Comparison of ENCODE assay signal across 11 mouse cellular contexts in genomic region chr13:54577652-54578507, GRCm38 (mm10). TPM values are rescaled to one million over a fixed set of nuclear protein-coding genes. Genes with fewer than 3 reads are reported as not detected.
DNase-seq lines count a peak whose midpoint lies in the region; ATAC-seq and TF ChIP-seq lines count a peak whose summit lies in the region.
"Had no signal": no experiment of that assay in that cellular context is flagged by ENCODE, and none has a peak within 500 bp of the region (broad histone marks: within the 10 kb centered on the region; RNA-seq: fewer than 3 reads in every experiment).

No protein-coding gene starts in this region.

- peaks cover 10% of the 10 kb centered on the region; the same call in 1 of the 2 replicates for H3K79me2 ChIP-seq in macrophage (ENCODE audit: inconsistent target)

- intact Hi-C loops in gastrocnemius, adult 2 months (cut with DNase I): no loop called here
- intact Hi-C loops in left cerebral cortex, postnatal 4 days (cut with DNase I): no loop called here

- H3K4me2 ChIP-seq in midbrain, embryonic 15.5 days: no peak overlapping the region
- H3K4me2 ChIP-seq in midbrain, embryonic 11.5 days: no peak overlapping the region
- H3K4me2 ChIP-seq in stomach, postnatal 0 days (replicated peaks; ENCODE audit: low read depth): no peak overlapping the region
- H3K4me2 ChIP-seq: lung, embryonic 14.5 days had no signal

- peak; percentile 29 for DNase-seq in gastrocnemius, adult 2 months
- no peak for DNase-seq in gastrocnemius, postnatal 10 days
- DNase-seq in midbrain, embryonic 11.5 days (ENCODE audit: low spot score, missing footprints): no peak
- DNase-seq in stomach, postnatal 0 days (ENCODE audit: low spot score): no peak
- DNase-seq in right cerebral cortex, adult 2 months (ENCODE audit: low spot score in 2 of 2): no peak
- no peak for DNase-seq in left cerebral cortex, postnatal 4 days
- DNase-seq: kidney, adult 9 months; lung, embryonic 14.5 days; thymus, postnatal 25 days had no signal

- TF ChIP-seq EP300 in stomach, postnatal 0 days (optimal IDR thresholded peaks at IDR 0.05): no peak

- no peak for TF ChIP-seq CTCF in gastrocnemius, adult 2 months (IDR thresholded peaks at IDR 0.05)
- TF ChIP-seq CTCF in stomach, postnatal 0 days (IDR thresholded peaks at IDR 0.05; ENCODE audit: low read depth): no peak

- 0 out of 2 replicates have a peak overlapping the region, but pooled peaks have one; percentile 13 for H3K4me3 ChIP-seq in gastrocnemius, adult 2 months
- H3K4me3 ChIP-seq in midbrain, embryonic 15.5 days: no peak overlapping the region
- H3K4me3 ChIP-seq in midbrain, embryonic 11.5 days (ENCODE audit: low read depth, low read length): no peak overlapping the region
- H3K4me3 ChIP-seq in macrophage (ENCODE audit: inconsistent target): peak overlapping the region; percentile 4; the same call in 1 of the 2 replicates
- no peak overlapping the region for H3K4me3 ChIP-seq in stomach, postnatal 0 days (ENCODE audit: low read depth, low read length)

- H3K4me1 ChIP-seq in midbrain, embryonic 15.5 days: peaks cover 29% of the 10 kb centered on the region
- peaks cover 8% of the 10 kb centered on the region for H3K4me1 ChIP-seq in midbrain, embryonic 11.5 days (ENCODE audit: control insufficient read depth, insufficient read depth, low read length)
- peaks cover 4% of the 10 kb centered on the region; the same call in 1 of the 2 replicates for H3K4me1 ChIP-seq in stomach, postnatal 0 days (replicated peaks; ENCODE audit: control insufficient read depth, insufficient read depth)

- 87% methylated on average over 21 of the region's 21 CpGs for WGBS in midbrain, embryonic 15.5 days
- 85% methylated on average over 21 of the region's 21 CpGs for WGBS in midbrain, embryonic 11.5 days
- WGBS in macrophage (ENCODE audit: missing documents): 28% methylated on average over 19 of the region's 21 CpGs
- 82% methylated on average over 21 of the region's 21 CpGs for WGBS in stomach, postnatal 0 days

- H3K9ac ChIP-seq in midbrain, embryonic 15.5 days: no peak overlapping the region
- H3K9ac ChIP-seq in midbrain, embryonic 11.5 days (ENCODE audit: low read length): no peak overlapping the region
- H3K9ac ChIP-seq in stomach, postnatal 0 days (ENCODE audit: low read length): no peak overlapping the region
- H3K9ac ChIP-seq: lung, embryonic 14.5 days had no signal

- peaks cover 19% of the 10 kb centered on the region for H3K36me3 ChIP-seq in midbrain, embryonic 15.5 days (replicated peaks)
- peaks cover 16% of the 10 kb centered on the region for H3K36me3 ChIP-seq in midbrain, embryonic 11.5 days (ENCODE audit: control insufficient read depth, insufficient read depth, low read length)
- peaks cover 7% of the 10 kb centered on the region; the same call in 1 of the 2 replicates for H3K36me3 ChIP-seq in macrophage (ENCODE audit: inconsistent target)
- no peaks in the 10 kb centered on the region for H3K36me3 ChIP-seq in stomach, postnatal 0 days (ENCODE audit: control insufficient read depth, insufficient read depth, low read length)

- 0 out of 2 replicates have a peak overlapping the region, but pooled peaks have one; percentile 4 for H3K27ac ChIP-seq in gastrocnemius, adult 2 months
- H3K27ac ChIP-seq in midbrain, embryonic 15.5 days: 0 out of 2 replicates have a peak overlapping the region, but pooled peaks have one; percentile 21
- H3K27ac ChIP-seq in midbrain, embryonic 11.5 days (ENCODE audit: low read depth, low read length): no peak overlapping the region
- peak overlapping the region; percentile 74 for H3K27ac ChIP-seq in macrophage
- peak overlapping the region; percentile 24 for H3K27ac ChIP-seq in stomach, postnatal 0 days (replicated peaks)

- peaks cover 4% of the 10 kb centered on the region; the same call in 1 of the 2 replicates for H3K27me3 ChIP-seq in midbrain, embryonic 15.5 days (replicated peaks)
- no peaks in the 10 kb centered on the region for H3K27me3 ChIP-seq in midbrain, embryonic 11.5 days (ENCODE audit: control insufficient read depth, insufficient read depth, low read length)
- H3K27me3 ChIP-seq in stomach, postnatal 0 days (ENCODE audit: control insufficient read depth, insufficient read depth, low read length): no peaks in the 10 kb centered on the region

- no peak for ATAC-seq in midbrain, embryonic 15.5 days (replicated peaks)
- ATAC-seq in midbrain, embryonic 11.5 days (ENCODE audit: low FRiP score): no peak
- no peak for ATAC-seq in stomach, postnatal 0 days (ENCODE audit: low FRiP score, low TSS enrichment)

- no peaks in the 10 kb centered on the region for H3K9me3 ChIP-seq in midbrain, embryonic 15.5 days
- H3K9me3 ChIP-seq in midbrain, embryonic 11.5 days (ENCODE audit: control insufficient read depth, low read length): no peaks in the 10 kb centered on the region
- no peaks in the 10 kb centered on the region for H3K9me3 ChIP-seq in stomach, postnatal 0 days (ENCODE audit: control insufficient read depth, low read length)

RNA-seq across cellular contexts. Expression of gene Arl10, which starts 3.1 kb away (rescaled TPM):
- 1 to 10 TPM; 2.0 to 3.2 TPM for total RNA-seq in gastrocnemius, adult 2 months (2021)
- total RNA-seq in gastrocnemius, postnatal 10 days (2021): 1 to 10 TPM; 6.0 to 7.8 TPM
- 116 and 121 TPM in 2 replicates for polyA plus RNA-seq in midbrain, embryonic 15.5 days (2015; fragmentation: Nextera tagmentation; extraction: Ambion mirVana)
- polyA plus RNA-seq in midbrain, embryonic 11.5 days (2014; fragmentation: Nextera tagmentation; extraction: Ambion mirVana): 28.5 and 29.7 TPM in 2 replicates
- 10 to 100 TPM in 24 of 26 experiments, 1 to 10 TPM in 2; 8.9 to 85.6 (median 27.5) TPM for total RNA-seq in macrophage (2018; cell fraction: chromatin; rRNA removed)
- total RNA-seq in macrophage (2018; cell fraction: cytosol; rRNA removed): 10 to 100 TPM in 24 of 26 experiments, 1 to 10 TPM in 2; 8.9 to 26.4 (median 16.8) TPM
- total RNA-seq in macrophage (2018; cell fraction: nucleus; rRNA removed): 10 to 100 TPM; 17.8 to 75.2 (median 34.1) TPM
- polyA plus RNA-seq in macrophage (2018): 9.2 to 23.9 TPM (median 19.0 TPM) in 3 replicates
- polyA plus RNA-seq in stomach, postnatal 0 days (2015; fragmentation: Nextera tagmentation; extraction: Ambion mirVana): 13.3 and 14.4 TPM in 2 replicates
- 10 to 100 TPM; 73.5 to 75.1 TPM for total RNA-seq in left cerebral cortex, postnatal 4 days (2021)

RNA-seq across cellular contexts. Expression of gene Nop16, which starts 12.0 kb away (rescaled TPM):
- total RNA-seq in gastrocnemius, adult 2 months (2021): 10 to 100 TPM; 16.2 to 20.5 TPM
- total RNA-seq in gastrocnemius, postnatal 10 days (2021): 10 to 100 TPM; 17.7 to 19.6 TPM
- polyA plus RNA-seq in midbrain, embryonic 15.5 days (2015; fragmentation: Nextera tagmentation; extraction: Ambion mirVana): 56.9 and 59.3 TPM in 2 replicates
- polyA plus RNA-seq in midbrain, embryonic 11.5 days (2014; fragmentation: Nextera tagmentation; extraction: Ambion mirVana): 65.1 and 67.0 TPM in 2 replicates
- 1 to 10 TPM in 23 of 26 experiments, under 1 TPM in 3; 0.77 to 5.8 (median 2.2) TPM for total RNA-seq in macrophage (2018; cell fraction: chromatin; rRNA removed)
- 10 to 100 TPM in 15 of 26 experiments, 1 to 10 TPM in 11; 5.9 to 16.8 (median 11.2) TPM for total RNA-seq in macrophage (2018; cell fraction: cytosol; rRNA removed)
- total RNA-seq in macrophage (2018; cell fraction: nucleus; rRNA removed): 10 to 100 TPM in 1 of 26 experiments, 1 to 10 TPM in 25; 1.6 to 11.1 (median 3.7) TPM
- polyA plus RNA-seq in macrophage (2018): 17.0 to 43.5 TPM (median 34.3 TPM) in 3 replicates
- polyA plus RNA-seq in stomach, postnatal 0 days (2015; fragmentation: Nextera tagmentation; extraction: Ambion mirVana): 51.2 and 53.5 TPM in 2 replicates
- total RNA-seq in left cerebral cortex, postnatal 4 days (2021): 10 to 100 TPM; 30.8 to 36.3 TPM

RNA-seq across cellular contexts. Expression of gene Higd2a, which starts 12.1 kb away (rescaled TPM):
- 100 to 1,000 TPM; 148 to 150 TPM for total RNA-seq in gastrocnemius, adult 2 months (2021)
- total RNA-seq in gastrocnemius, postnatal 10 days (2021): 100 to 1,000 TPM; 117 to 126 TPM
- 229 and 232 TPM in 2 replicates for polyA plus RNA-seq in midbrain, embryonic 15.5 days (2015; fragmentation: Nextera tagmentation; extraction: Ambion mirVana)
- 164 and 168 TPM in 2 replicates for polyA plus RNA-seq in midbrain, embryonic 11.5 days (2014; fragmentation: Nextera tagmentation; extraction: Ambion mirVana)
- 10 to 100 TPM in 1 of 26 experiments, 1 to 10 TPM in 20, not detected in 5; 1.9 to 17.1 (median 3.0) TPM for total RNA-seq in macrophage (2018; cell fraction: chromatin; rRNA removed)
- total RNA-seq in macrophage (2018; cell fraction: cytosol; rRNA removed): 100 to 1,000 TPM in 7 of 26 experiments, 10 to 100 TPM in 19; 55.4 to 128 (median 83.2) TPM
- 10 to 100 TPM in 25 of 26 experiments, 1 to 10 TPM in 1; 9.8 to 27.3 (median 13.8) TPM for total RNA-seq in macrophage (2018; cell fraction: nucleus; rRNA removed)
- 73.7 to 134 TPM (median 97.0 TPM) in 3 replicates for polyA plus RNA-seq in macrophage (2018)
- 282 and 289 TPM in 2 replicates for polyA plus RNA-seq in stomach, postnatal 0 days (2015; fragmentation: Nextera tagmentation; extraction: Ambion mirVana)
- 100 to 1,000 TPM; 118 to 126 TPM for total RNA-seq in left cerebral cortex, postnatal 4 days (2021)

RNA-seq across cellular contexts. Expression of gene 4833439L19Rik, which starts 12.6 kb away (rescaled TPM):
- 100 to 1,000 TPM; 192 to 200 TPM for total RNA-seq in gastrocnemius, adult 2 months (2021)
- total RNA-seq in gastrocnemius, postnatal 10 days (2021): 100 to 1,000 TPM in 1 of 2 experiments, 10 to 100 TPM in 1; 94.0 to 101 TPM
- 271 and 282 TPM in 2 replicates for polyA plus RNA-seq in midbrain, embryonic 15.5 days (2015; fragmentation: Nextera tagmentation; extraction: Ambion mirVana)
- polyA plus RNA-seq in midbrain, embryonic 11.5 days (2014; fragmentation: Nextera tagmentation; extraction: Ambion mirVana): 263 and 264 TPM in 2 replicates
- total RNA-seq in macrophage (2018; cell fraction: chromatin; rRNA removed): 10 to 100 TPM; 10.8 to 38.6 (median 24.2) TPM
- 10 to 100 TPM; 48.2 to 68.8 (median 56.5) TPM for total RNA-seq in macrophage (2018; cell fraction: cytosol; rRNA removed)
- total RNA-seq in macrophage (2018; cell fraction: nucleus; rRNA removed): 10 to 100 TPM; 11.3 to 48.6 (median 29.6) TPM
- 57.4 to 59.9 TPM (median 57.6 TPM) in 3 replicates for polyA plus RNA-seq in macrophage (2018)
- polyA plus RNA-seq in stomach, postnatal 0 days (2015; fragmentation: Nextera tagmentation; extraction: Ambion mirVana): 87.0 and 96.8 TPM in 2 replicates
- total RNA-seq in left cerebral cortex, postnatal 4 days (2021): 100 to 1,000 TPM; 148 to 157 TPM

RNA-seq across cellular contexts. Expression of gene Cltb, which starts 33.3 kb away (rescaled TPM):
- total RNA-seq in gastrocnemius, adult 2 months (2021): 100 to 1,000 TPM; 130 to 160 TPM
- total RNA-seq in gastrocnemius, postnatal 10 days (2021): 10 to 100 TPM; 82.3 to 88.0 TPM
- 200 and 201 TPM in 2 replicates for polyA plus RNA-seq in midbrain, embryonic 15.5 days (2015; fragmentation: Nextera tagmentation; extraction: Ambion mirVana)
- polyA plus RNA-seq in midbrain, embryonic 11.5 days (2014; fragmentation: Nextera tagmentation; extraction: Ambion mirVana): 22.3 and 28.1 TPM in 2 replicates
- 10 to 100 TPM in 12 of 26 experiments, 1 to 10 TPM in 14; 1.6 to 18.7 (median 9.4) TPM for total RNA-seq in macrophage (2018; cell fraction: chromatin; rRNA removed)
- total RNA-seq in macrophage (2018; cell fraction: cytosol; rRNA removed): 10 to 100 TPM; 15.6 to 46.1 (median 29.9) TPM
- total RNA-seq in macrophage (2018; cell fraction: nucleus; rRNA removed): 10 to 100 TPM in 14 of 26 experiments, 1 to 10 TPM in 12; 5.7 to 24.7 (median 10.8) TPM
- 24.7 to 63.7 TPM (median 59.0 TPM) in 3 replicates for polyA plus RNA-seq in macrophage (2018)
- polyA plus RNA-seq in stomach, postnatal 0 days (2015; fragmentation: Nextera tagmentation; extraction: Ambion mirVana): 156 and 160 TPM in 2 replicates
- total RNA-seq in left cerebral cortex, postnatal 4 days (2021): 100 to 1,000 TPM; 256 to 262 TPM

Comparison
In these comparisons a context has a peak if more than half of its experiments do, and no peak if none do; other contexts are left out.
1. H3K4me3 ChIP-seq: peak in gastrocnemius, adult 2 months (single experiment) and macrophage (single experiment); none in midbrain, embryonic 15.5 days (single experiment), midbrain, embryonic 11.5 days (single experiment) and stomach, postnatal 0 days (single experiment).